Mouse (Mus musculus): ENCODE results near the gene Cntn3. TPM values are rescaled to one million over a fixed set of nuclear protein-coding genes. Genes with fewer than 3 reads are reported as not detected.

Cntn3 gene
- polyA plus RNA-seq, 1 experiment from 2014 or later: 0.39 TPM

DNA sequence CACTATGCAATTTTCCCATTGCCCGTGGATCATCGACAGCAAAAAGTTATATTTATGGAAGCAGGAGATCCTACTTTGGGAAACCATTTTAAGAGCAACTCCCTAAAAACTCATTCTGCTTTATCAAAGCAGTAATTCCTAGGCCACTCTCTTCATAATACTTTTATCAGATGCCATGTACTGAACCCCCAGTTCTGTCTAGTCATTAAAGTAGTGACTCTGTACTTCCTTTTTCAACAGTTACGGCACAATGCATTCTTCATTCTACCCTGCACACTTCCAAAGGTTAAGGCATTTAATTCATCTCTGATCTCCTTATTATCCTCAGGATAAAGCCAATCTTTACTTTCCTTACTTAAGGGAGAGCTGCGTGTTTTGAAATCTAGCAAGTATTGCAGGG is 184.3 kb downstream of the Cntn3 start:
- no peaks in the 10 kb centered on the region for H3K4me1 ChIP-seq (ENCODE audit: control insufficient read depth, insufficient read depth, low read length)
- 87% methylated on average over 4 of the region's 4 CpGs for WGBS (ENCODE audit: insufficient replicate concordance)
- H3K9ac ChIP-seq (ENCODE audit: low read depth, low read length): no peak overlapping the region
- H3K27me3 ChIP-seq (ENCODE audit: control insufficient read depth, insufficient read depth, low read length): no peaks in the 10 kb centered on the region
- no peak overlapping the region for H3K4me2 ChIP-seq
- no peaks in the 10 kb centered on the region for H3K36me3 ChIP-seq (ENCODE audit: control insufficient read depth, insufficient read depth, low read length)
- no peak overlapping the region for H3K27ac ChIP-seq (ENCODE audit: low read depth, low read length)
- no peak overlapping the region for H3K4me3 ChIP-seq (ENCODE audit: low read depth, low read length)
- no peaks in the 10 kb centered on the region for H3K9me3 ChIP-seq (replicated peaks; ENCODE audit: control insufficient read depth, low read length)
- no peak for ATAC-seq (replicated peaks; ENCODE audit: insufficient number of reproducible peaks, low FRiP score, low TSS enrichment)

DNA sequence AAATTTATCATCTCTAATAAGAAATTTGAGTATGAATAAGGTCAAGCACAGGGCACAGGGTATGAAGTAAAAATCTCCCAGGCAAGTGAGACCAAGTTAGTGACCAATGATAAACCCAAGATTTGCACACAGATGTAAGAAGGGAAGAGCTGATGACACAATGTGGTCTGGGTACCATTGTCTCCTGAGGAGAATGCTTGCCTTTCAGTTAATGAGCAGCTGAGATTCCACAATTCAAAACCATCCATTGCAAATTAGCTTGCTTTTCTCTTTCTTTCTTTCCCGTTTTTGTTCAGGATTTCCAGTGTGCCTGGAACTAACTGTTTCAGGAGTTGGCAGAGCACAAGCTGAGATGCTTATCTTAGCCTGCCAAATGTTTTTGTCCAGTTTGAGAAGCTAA is 200.8 kb downstream of the Cntn3 start:
- 37% methylated on average over 1 of the region's 1 CpGs for WGBS (ENCODE audit: insufficient replicate concordance)

DNA sequence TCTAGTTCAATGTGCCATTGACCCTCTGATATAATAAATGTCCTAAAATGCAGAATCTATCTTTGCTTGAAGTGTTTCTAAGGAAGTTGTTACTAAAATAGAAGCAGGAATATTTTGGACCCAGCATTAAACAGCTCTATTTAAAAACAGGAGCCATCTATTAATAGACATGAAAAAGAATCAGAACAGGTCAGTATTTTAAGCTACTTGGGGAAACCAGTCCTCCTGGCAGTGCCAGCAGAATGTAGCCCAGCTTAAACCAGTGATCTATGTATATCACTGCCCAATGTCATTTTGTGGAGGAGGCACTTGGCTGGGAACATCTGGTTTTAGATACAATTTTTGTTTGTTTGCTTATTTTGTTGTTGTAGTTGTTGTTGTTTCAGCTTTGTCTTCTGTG is 209.0 kb downstream of the Cntn3 start:
- H3K27me3 ChIP-seq (ENCODE audit: control insufficient read depth, insufficient read depth, low read length): no peaks in the 10 kb centered on the region
- ATAC-seq (replicated peaks; ENCODE audit: insufficient number of reproducible peaks, low FRiP score, low TSS enrichment): no peak

More for the DNA sequence above, 200.8 kb downstream of the Cntn3 start:
- Histone ChIP-seq H3K27me3 (ENCODE audit: control insufficient read depth, insufficient read depth, low read length) (no peaks in the 10 kb centered on the region), H3K4me3 (ENCODE audit: low read depth, low read length) (no peak overlapping the region), H3K4me1 (ENCODE audit: control insufficient read depth, insufficient read depth, low read length) (no peaks in the 10 kb centered on the region), H3K27ac (ENCODE audit: low read depth, low read length) (no peak overlapping the region), H3K9me3 (replicated peaks; ENCODE audit: control insufficient read depth, low read length) (no peaks in the 10 kb centered on the region), H3K9ac (ENCODE audit: low read depth, low read length) (no peak overlapping the region), H3K4me2 (no peak overlapping the region), H3K36me3 (ENCODE audit: control insufficient read depth, insufficient read depth, low read length) (no peaks in the 10 kb centered on the region)
- ATAC-seq (replicated peaks; ENCODE audit: insufficient number of reproducible peaks, low FRiP score, low TSS enrichment): no peak

DNA sequence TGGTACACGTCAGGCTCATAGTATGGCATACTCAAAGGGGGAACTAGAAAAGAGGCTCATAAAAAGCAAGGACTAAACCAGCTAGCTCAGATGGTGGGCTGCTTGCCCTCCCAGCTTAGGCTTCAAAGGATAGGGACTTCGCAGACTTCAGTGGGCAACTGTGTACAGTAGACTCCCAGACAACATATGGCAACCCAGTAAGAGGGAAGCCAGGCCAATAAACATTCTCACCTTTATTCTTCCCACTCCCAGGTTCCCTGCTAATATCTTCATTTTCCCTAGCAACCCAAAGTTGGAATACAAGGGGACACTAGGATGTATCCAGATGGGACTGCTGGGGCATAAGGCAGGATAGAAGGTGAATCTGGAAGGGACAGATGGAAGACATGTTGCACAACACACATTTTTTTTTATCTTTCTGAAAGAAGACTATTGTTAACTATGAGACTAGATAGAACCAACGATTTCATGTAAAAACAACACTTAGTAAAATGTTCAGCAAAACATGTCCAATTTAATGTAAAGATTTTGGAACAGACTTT is 209.5 kb downstream of the Cntn3 start:
- no peaks in the 10 kb centered on the region for H3K36me3 ChIP-seq (ENCODE audit: control insufficient read depth, insufficient read depth, low read length)
- H3K4me1 ChIP-seq (ENCODE audit: control insufficient read depth, insufficient read depth, low read length): 0 out of 2 replicates have a peak, but pooled peaks cover 2% of the 10 kb centered on the region
- no peak overlapping the region for H3K9ac ChIP-seq (ENCODE audit: low read depth, low read length)
- no peaks in the 10 kb centered on the region for H3K27me3 ChIP-seq (ENCODE audit: control insufficient read depth, insufficient read depth, low read length)
- WGBS (ENCODE audit: insufficient replicate concordance): 81% methylated on average over 3 of the region's 3 CpGs
- H3K9me3 ChIP-seq (replicated peaks; ENCODE audit: control insufficient read depth, low read length): no peaks in the 10 kb centered on the region
- no peak for ATAC-seq (replicated peaks; ENCODE audit: insufficient number of reproducible peaks, low FRiP score, low TSS enrichment)
- H3K4me3 ChIP-seq (ENCODE audit: low read depth, low read length): no peak overlapping the region
- no peak overlapping the region for H3K27ac ChIP-seq (ENCODE audit: low read depth, low read length)
- no peak overlapping the region for H3K4me2 ChIP-seq

More for the DNA sequence above, 209.0 kb downstream of the Cntn3 start:
- Histone ChIP-seq H3K9ac (ENCODE audit: low read depth, low read length) (no peak overlapping the region), H3K4me2 (no peak overlapping the region), H3K4me3 (ENCODE audit: low read depth, low read length) (no peak overlapping the region), H3K4me1 (ENCODE audit: control insufficient read depth, insufficient read depth, low read length) (0 out of 2 replicates have a peak, but pooled peaks cover 2% of the 10 kb centered on the region), H3K27ac (ENCODE audit: low read depth, low read length) (no peak overlapping the region), H3K36me3 (ENCODE audit: control insufficient read depth, insufficient read depth, low read length) (no peaks in the 10 kb centered on the region), H3K9me3 (replicated peaks; ENCODE audit: control insufficient read depth, low read length) (no peaks in the 10 kb centered on the region)

DNA sequence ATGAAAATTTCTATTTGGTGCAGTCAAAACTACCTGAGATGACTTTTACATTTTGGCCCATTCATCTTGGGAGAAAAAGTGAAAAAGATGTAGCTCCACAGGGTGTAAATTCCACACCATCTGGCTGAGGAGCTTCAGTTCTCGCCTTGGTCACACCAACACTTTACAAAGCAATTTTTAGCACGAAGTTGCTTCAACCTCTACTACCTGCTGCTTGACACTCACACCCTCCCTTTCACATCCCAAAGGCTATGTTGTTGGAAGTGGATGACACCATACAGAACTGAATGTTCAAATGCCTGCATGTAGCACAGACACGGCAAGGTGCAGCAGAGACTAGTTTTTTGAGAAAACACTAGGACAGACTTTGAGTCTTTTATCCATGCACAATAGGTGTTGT is 240.8 kb downstream of the Cntn3 start:
- H3K36me3 ChIP-seq (ENCODE audit: control insufficient read depth, insufficient read depth, low read length): no peaks in the 10 kb centered on the region
- 56% methylated on average over 3 of the region's 3 CpGs for WGBS (ENCODE audit: insufficient replicate concordance)

DNA sequence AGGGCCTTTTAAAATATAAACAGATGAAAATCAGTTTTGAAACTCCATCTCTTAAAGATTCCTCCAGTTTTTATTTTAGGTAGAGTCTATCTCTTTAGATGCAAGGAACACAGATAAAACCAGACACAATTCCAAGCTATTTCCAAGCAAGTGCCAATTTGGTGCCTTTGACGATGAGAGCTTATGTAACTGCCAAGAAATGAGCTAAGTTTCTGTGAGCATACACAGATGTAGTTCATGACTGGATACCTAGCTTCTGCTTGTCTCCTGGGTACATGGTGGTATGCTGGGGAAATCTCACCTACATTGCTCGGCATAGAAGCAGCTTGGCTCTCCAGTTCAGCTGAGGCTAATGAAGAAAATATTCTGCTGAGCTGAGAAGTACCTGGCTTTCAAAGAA is 246.2 kb downstream of the Cntn3 start:
- no peak for ATAC-seq (replicated peaks; ENCODE audit: insufficient number of reproducible peaks, low FRiP score, low TSS enrichment)
- H3K4me3 ChIP-seq (ENCODE audit: low read depth, low read length): no peak overlapping the region
- no peaks in the 10 kb centered on the region for H3K9me3 ChIP-seq (replicated peaks; ENCODE audit: control insufficient read depth, low read length)
- H3K4me2 ChIP-seq: no peak overlapping the region
- H3K27me3 ChIP-seq (ENCODE audit: control insufficient read depth, insufficient read depth, low read length): no peaks in the 10 kb centered on the region
- 62% methylated on average over 2 of the region's 2 CpGs for WGBS (ENCODE audit: insufficient replicate concordance)
- no peak overlapping the region for H3K27ac ChIP-seq (ENCODE audit: low read depth, low read length)
- H3K9ac ChIP-seq (ENCODE audit: low read depth, low read length): no peak overlapping the region
- no peaks in the 10 kb centered on the region for H3K4me1 ChIP-seq (ENCODE audit: control insufficient read depth, insufficient read depth, low read length)
- no peaks in the 10 kb centered on the region for H3K36me3 ChIP-seq (ENCODE audit: control insufficient read depth, insufficient read depth, low read length)

More for the DNA sequence above, 240.8 kb downstream of the Cntn3 start:
- H3K27ac ChIP-seq (ENCODE audit: low read depth, low read length): no peak overlapping the region
- H3K27me3 ChIP-seq (ENCODE audit: control insufficient read depth, insufficient read depth, low read length): no peaks in the 10 kb centered on the region
- no peak overlapping the region for H3K4me2 ChIP-seq
- no peaks in the 10 kb centered on the region for H3K4me1 ChIP-seq (ENCODE audit: control insufficient read depth, insufficient read depth, low read length)
- ATAC-seq (replicated peaks; ENCODE audit: insufficient number of reproducible peaks, low FRiP score, low TSS enrichment): no peak
- H3K4me3 ChIP-seq (ENCODE audit: low read depth, low read length): no peak overlapping the region
- no peak overlapping the region for H3K9ac ChIP-seq (ENCODE audit: low read depth, low read length)
- no peaks in the 10 kb centered on the region for H3K9me3 ChIP-seq (replicated peaks; ENCODE audit: control insufficient read depth, low read length)

DNA sequence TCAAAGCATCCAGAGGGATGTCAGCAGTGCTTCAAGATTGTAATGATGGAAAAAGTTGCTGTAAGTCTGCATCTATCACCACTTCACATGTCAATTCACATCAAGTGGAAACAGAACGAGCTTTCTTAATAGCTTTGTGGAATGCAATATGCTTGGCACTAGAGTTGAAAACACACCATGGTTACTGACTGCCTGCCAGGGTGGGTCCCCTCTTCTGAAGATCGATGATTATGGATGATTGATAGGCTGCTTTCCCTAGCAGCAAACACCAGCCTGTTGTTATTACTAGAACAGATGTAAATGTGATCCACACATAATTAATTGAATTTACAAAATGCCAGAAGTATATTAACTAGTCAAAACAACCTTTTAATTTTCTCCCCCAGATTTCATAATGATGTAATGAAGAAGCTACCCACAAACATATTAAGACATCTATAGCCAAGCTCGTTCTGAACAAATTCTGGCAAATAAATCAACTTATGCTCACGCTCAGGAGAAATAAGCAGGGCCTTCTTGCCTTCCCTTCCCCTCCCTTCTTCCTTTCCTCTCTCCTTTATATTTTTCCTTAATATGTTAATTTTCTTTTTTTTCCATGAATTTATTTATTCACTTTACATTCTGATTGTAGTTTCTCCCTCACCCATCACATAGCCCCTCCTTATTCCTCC is 250.2 kb downstream of the Cntn3 start:
- no peaks in the 10 kb centered on the region for H3K36me3 ChIP-seq (ENCODE audit: control insufficient read depth, insufficient read depth, low read length)
- no peaks in the 10 kb centered on the region for H3K9me3 ChIP-seq (replicated peaks; ENCODE audit: control insufficient read depth, low read length)
- WGBS (ENCODE audit: insufficient replicate concordance): 59% methylated on average over 4 of the region's 4 CpGs
- H3K27me3 ChIP-seq (ENCODE audit: control insufficient read depth, insufficient read depth, low read length): no peaks in the 10 kb centered on the region
- no peak overlapping the region for H3K4me3 ChIP-seq (ENCODE audit: low read depth, low read length)
- no peaks in the 10 kb centered on the region for H3K4me1 ChIP-seq (ENCODE audit: control insufficient read depth, insufficient read depth, low read length)
- H3K9ac ChIP-seq (ENCODE audit: low read depth, low read length): no peak overlapping the region
- H3K4me2 ChIP-seq: no peak overlapping the region
- ATAC-seq (replicated peaks; ENCODE audit: insufficient number of reproducible peaks, low FRiP score, low TSS enrichment): no peak
- no peak overlapping the region for H3K27ac ChIP-seq (ENCODE audit: low read depth, low read length)

DNA sequence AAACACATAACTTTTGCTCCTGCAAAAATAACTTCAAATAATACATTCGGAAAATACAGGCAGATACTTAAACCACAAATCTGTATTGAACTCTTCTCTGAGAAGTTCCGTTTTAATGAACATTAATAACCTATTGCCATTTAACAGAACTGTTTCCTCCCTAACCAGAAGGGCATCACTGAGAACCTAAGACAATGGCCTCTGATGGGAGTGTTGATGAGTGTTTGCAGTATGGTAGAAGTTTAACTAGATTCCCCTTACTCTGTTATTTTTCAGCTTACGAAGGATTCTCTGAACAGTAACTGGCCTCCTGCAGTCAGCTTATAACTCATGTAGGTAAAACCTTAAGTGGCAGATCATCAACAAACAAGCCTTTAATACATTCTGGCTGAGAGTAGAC is 253.1 kb downstream of the Cntn3 start:
- Histone ChIP-seq H3K9ac (ENCODE audit: low read depth, low read length) (no peak overlapping the region), H3K36me3 (ENCODE audit: control insufficient read depth, insufficient read depth, low read length) (no peaks in the 10 kb centered on the region), H3K4me3 (ENCODE audit: low read depth, low read length) (no peak overlapping the region), H3K4me2 (no peak overlapping the region), H3K9me3 (replicated peaks; ENCODE audit: control insufficient read depth, low read length) (no peaks in the 10 kb centered on the region), H3K27me3 (ENCODE audit: control insufficient read depth, insufficient read depth, low read length) (no peaks in the 10 kb centered on the region), H3K4me1 (ENCODE audit: control insufficient read depth, insufficient read depth, low read length) (no peaks in the 10 kb centered on the region), H3K27ac (ENCODE audit: low read depth, low read length) (no peak overlapping the region)
- ATAC-seq (replicated peaks; ENCODE audit: insufficient number of reproducible peaks, low FRiP score, low TSS enrichment): no peak
- 79% methylated on average over 3 of the region's 3 CpGs for WGBS (ENCODE audit: insufficient replicate concordance)

DNA sequence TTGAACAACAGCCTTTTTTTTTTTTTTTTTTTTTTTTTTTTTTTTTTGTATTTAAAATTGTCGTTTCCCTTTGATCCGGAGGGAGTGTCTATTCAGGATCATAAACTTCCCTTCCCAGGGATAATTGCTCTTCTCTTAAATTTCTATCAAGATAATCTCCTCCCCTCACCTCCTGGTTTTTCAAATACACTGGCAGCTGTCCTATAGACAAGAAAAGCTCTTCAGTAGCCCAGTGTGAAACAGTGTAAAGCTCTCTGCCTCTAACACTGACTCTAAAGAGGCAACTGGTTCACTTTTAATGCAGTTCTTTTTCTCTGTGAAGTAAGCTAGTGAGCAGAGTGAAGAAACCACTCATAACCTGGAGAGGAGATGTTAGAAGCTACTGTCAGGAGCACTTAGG is 290.0 kb downstream of the Cntn3 start:
- WGBS (ENCODE audit: insufficient replicate concordance): 69% methylated on average over 2 of the region's 2 CpGs
- H3K4me3 ChIP-seq (ENCODE audit: low read depth, low read length): no peak overlapping the region
- H3K36me3 ChIP-seq (ENCODE audit: control insufficient read depth, insufficient read depth, low read length): no peaks in the 10 kb centered on the region
- H3K27me3 ChIP-seq (ENCODE audit: control insufficient read depth, insufficient read depth, low read length): no peaks in the 10 kb centered on the region
- H3K9ac ChIP-seq (ENCODE audit: low read depth, low read length): no peak overlapping the region
- H3K27ac ChIP-seq (ENCODE audit: low read depth, low read length): no peak overlapping the region
- H3K4me2 ChIP-seq: no peak overlapping the region
- no peaks in the 10 kb centered on the region for H3K4me1 ChIP-seq (ENCODE audit: control insufficient read depth, insufficient read depth, low read length)
- ATAC-seq (replicated peaks; ENCODE audit: insufficient number of reproducible peaks, low FRiP score, low TSS enrichment): no peak
- H3K9me3 ChIP-seq (replicated peaks; ENCODE audit: control insufficient read depth, low read length): no peaks in the 10 kb centered on the region
